Mouse (Mus musculus) MEL-GATA-1-ER (cell line): ENCODE measurements around the gene Rbms3.

Source experiments
- DNase-seq: peaks from one replicate; pipeline ENCODE4 v3.0.0-alpha.2; 2012; ENCODE audit warnings: low read depth; ENCODE audit errors: extremely low read depth

The Rbms3 gene

GRCm38 (mm10) chr9:116855744-116856143, 774.0 kb downstream of the Rbms3 start:
- DNase-seq = no peak

GRCm38 (mm10) chr9:116848905-116849304, 780.8 kb downstream of the Rbms3 start:
- no peak for DNase-seq

DNA sequence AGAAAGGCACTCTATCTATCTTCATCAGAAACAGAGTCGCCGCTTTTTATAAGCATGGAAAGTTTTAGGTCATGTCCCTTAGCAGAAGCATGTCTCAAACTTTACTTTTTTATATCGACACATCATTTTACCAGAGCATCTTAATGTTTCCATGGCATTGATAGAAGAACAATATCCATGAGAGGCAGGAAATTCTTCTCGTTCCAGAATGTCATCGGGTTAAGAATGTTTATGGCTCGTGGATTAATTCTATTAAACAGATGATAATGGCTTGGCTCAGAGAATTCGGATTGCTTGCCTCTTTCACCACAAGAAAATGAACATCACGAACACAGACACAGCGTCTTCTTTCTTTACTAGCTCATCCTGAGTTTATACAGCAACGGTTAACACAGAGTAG, 781.5 kb downstream of the Rbms3 start:
- DNase-seq = no peak

GRCm38 (mm10) chr9:116847241-116848135, 782.2 kb downstream of the Rbms3 start:
- DNase-seq = no peak

DNA sequence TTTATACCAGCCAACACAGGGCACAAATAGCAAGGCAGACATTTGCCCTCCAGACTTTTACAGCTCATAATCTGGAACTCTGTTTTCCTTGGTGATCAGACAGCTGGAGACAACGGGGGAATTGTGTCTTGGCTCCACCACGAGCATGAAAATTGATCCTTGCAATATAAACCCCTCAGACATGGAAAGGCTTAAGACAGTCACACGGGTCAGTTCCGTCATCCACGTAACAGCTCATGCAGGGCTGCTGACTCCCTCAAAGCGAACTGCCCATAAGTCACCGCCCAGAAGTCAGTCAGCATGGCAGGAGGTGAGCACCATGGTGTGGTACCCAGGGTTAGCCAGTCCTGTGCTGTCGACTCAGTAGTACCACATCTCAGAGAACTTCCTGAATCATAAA, 794.8 kb downstream of the Rbms3 start:
- DNase-seq = no peak

- no peak for DNase-seq
Measured at GRCm38 (mm10) chr9:116833677-116834076, 796.0 kb downstream of the Rbms3 start.

DNA sequence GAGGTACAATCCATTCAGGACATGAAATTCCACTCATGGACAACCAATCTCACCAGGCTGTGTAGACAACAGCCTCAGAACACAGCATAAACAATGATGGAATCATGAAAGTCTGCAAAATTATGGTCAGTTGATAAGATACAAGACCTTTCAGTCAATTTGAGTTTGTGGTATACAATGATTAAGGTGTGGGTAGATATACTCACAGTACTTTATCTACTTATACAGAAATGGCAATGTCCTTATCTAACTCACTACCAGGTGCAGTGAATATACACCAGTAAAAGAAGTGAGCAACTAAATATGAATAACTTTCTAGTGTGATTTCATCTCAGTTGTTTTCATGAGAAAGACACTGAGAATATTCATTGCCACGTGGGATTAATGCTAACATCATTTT, 796.9 kb downstream of the Rbms3 start:
- DNase-seq = no peak

DNA sequence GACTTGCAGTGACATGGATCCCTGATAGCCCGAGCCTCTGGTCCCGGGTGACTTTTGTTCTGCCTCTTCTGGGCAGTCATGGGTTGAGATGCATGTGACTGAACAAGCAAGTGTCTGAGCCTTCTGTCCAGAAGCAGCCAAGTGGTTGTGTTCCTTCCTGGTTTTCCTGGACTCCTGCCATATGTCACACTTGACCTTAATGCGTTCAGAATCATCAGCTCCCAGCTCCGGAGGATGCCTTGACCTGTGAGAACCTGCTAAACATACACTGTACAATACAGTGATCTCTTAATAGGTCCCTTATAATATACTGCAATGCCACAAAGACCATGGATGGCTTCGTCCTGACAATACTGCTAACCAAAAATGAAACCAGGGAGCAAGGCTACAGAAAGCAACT, 798.3 kb downstream of the Rbms3 start:
- DNase-seq = no peak

DNA sequence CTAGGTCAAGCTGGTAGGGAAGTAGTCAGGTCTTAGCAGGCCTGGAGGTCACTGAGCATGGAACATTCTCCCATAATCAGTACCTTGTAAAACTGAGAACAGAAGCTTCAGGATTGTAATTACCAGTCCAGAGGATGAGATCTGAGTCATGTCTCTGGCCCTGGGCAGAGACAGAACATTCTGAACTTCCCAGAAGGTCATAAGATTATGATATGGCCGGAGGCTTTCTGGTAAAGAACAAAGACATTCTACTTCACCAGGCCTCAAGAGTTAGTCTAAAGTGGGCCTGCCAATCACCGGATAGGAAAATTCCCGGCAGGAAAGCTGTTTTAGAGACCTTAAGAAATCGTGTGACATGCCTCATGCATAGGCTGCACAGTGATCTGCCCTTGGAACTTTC, 799.8 kb downstream of the Rbms3 start:
- DNase-seq = no peak

DNA sequence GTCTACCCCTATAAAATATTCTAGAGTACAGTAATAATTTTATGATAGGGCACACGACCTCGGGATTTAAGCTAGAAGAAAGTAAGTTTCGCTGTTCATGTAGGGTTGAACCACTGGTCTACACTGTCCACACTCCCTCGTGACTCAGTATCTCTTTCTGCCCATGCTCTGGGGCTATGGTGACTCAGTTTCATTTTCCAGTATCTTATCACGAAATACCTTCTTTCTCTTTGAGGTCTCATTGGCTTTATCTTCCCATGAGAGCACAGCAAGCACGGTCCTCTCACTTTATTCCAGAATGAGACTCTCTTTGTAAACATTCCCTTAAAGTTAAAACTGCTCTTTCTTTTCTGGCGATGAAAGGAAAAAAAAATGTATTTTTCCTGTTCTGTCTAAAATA, 808.1 kb downstream of the Rbms3 start:
- no peak for DNase-seq

DNA sequence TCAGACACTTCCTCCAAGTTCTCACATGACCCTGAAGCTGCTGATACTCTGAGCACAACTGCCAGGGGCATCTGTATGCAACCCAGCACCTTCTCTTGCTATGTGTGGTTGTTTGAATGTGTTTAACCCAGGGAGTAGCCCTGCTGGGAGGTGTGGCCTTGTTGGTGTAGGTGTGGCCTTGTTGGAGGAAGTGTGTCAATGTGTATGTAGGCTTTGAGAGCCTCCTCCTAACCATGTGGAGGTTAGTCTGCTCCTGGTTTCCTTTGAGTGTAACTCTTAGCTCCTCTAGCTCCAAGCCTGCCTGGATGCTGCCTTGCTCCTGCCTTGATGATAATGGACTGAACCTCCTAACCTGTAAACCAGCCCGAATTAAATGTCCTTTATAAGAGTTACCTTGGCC, 812.5 kb downstream of the Rbms3 start:
- no peak for DNase-seq

- DNase-seq = no peak
Measured at GRCm38 (mm10) chr9:116814495-116815094, 815.1 kb downstream of the Rbms3 start.

- no peak for DNase-seq
Measured at GRCm38 (mm10) chr9:116813396-116813795, 816.3 kb downstream of the Rbms3 start.

- no peak for DNase-seq
Measured at GRCm38 (mm10) chr9:116809260-116809659, 820.5 kb downstream of the Rbms3 start.

DNA sequence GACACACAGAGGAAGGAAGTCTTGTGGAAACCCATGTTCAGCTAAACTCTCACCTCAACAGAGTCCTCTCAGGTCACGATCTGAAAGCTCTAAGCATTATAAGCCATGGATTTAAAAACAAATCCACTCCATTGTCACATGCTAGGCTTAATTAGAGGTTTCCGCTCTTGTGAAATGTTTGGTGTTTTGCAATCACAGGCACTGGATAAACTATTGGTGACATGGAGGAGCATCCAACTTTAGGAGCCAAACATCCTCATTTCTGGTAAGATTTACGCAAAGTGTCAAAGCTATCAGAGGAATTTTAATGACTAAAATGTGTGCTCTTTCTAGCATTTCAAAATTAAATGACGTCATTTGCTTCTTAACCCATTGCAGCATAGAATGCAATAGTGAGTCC, 821.3 kb downstream of the Rbms3 start:
- no peak for DNase-seq

DNA sequence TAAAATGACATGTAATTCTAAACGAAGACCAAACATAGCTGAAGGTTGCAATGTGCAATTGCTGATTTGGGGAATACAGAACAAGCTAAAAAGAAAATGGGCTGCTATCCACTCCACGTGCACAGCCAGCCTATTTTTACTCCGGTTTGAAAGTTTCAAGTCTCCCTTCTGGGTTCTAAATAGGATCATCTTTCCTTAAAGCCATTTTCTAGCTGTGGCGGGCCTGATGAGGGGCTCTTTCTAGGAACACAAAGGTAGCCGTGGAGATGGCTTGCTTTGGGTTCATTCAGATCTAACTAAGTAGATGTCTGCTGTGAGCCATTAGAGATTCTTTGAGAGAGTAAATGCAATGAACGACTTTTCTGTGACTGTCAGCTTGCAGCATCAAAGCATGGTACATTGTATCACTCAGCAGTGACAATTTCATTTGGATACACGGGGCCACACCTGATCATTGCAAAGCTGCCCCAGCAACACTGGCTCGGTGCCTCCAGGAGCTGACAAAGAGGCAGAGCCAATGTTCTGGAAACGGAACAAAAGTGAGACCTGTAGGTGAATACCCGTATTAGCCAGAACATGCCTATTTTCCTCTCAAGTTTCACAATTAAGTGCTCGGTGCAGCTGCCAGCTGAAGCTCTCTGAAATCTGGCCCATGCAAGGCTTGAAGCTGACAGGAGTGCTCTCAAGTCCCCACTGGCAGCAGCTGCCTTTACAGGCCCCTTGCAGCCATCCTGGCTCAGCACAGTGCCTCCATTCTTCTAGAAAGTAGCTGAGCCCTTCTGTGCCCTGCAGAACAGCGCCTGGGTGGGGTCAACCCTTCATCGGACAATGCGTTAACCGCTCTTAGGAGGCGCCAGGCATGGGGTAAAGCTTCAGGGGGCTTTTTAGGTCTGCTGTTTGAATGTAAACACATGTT, 822.3 kb downstream of the Rbms3 start:
- DNase-seq = no peak

- no peak for DNase-seq
Measured at GRCm38 (mm10) chr9:116803292-116803731, 826.4 kb downstream of the Rbms3 start.

GRCm38 (mm10) chr9:116802602-116803001, 827.1 kb downstream of the Rbms3 start:
- no peak for DNase-seq

GRCm38 (mm10) chr9:116795240-116795955, 834.3 kb downstream of the Rbms3 start:
- DNase-seq = no peak

- DNase-seq = no peak
Measured at GRCm38 (mm10) chr9:116791850-116792249, 837.9 kb downstream of the Rbms3 start.
